Mouse (Mus musculus) midbrain, embryonic 11.5 days (tissue): ENCODE measurements around the gene Lamc2. TPM values are rescaled to one million over a fixed set of nuclear protein-coding genes. Genes with fewer than 3 reads are reported as not detected.
A peak's percentile ranks its signal among the peaks of the same experiment; 100 is the strongest.

Experiments used
- ATAC-seq: fragments of 200-750 bp; cut with Nextera tagmentation; 2 replicates; pipeline ENCODE4 v1.8.0; 2017; ENCODE audit warnings: moderate TSS enrichment, moderate library complexity; ENCODE audit not compliant: low FRiP score
- DNase-seq: peaks from one replicate; pipeline ENCODE4 v3.0.0; 2015; ENCODE audit warnings: low spot score; ENCODE audit errors: missing footprints
- H3K27ac ChIP-seq: fragments of 300-500 bp; sonication (generic); 2 replicates; pipeline ENCODE4 v1.5.1; 2014; ENCODE audit warnings: low read depth, low read length
- H3K27me3 ChIP-seq: fragments of 300-500 bp; sonication (generic); 2 replicates; pipeline ENCODE4 v1.6.1; 2014; ENCODE audit warnings: mild to moderate bottlenecking, low read length, moderate library complexity, mixed read lengths; ENCODE audit not compliant: control insufficient read depth, insufficient read depth
- H3K36me3 ChIP-seq: fragments of 300-500 bp; sonication (generic); 2 replicates; pipeline ENCODE4 v1.6.1; 2014; ENCODE audit warnings: mild to moderate bottlenecking, low read length, moderate library complexity, mixed read lengths; ENCODE audit not compliant: control insufficient read depth, insufficient read depth
- H3K4me1 ChIP-seq: fragments of 300-500 bp; sonication (generic); 2 replicates; pipeline ENCODE4 v1.6.1; 2014; ENCODE audit warnings: low read length; ENCODE audit not compliant: control insufficient read depth, insufficient read depth
- H3K4me2 ChIP-seq: fragments of 300-500 bp; sonication (generic); 2 replicates; pipeline ENCODE4 v1.6.1; 2014; ENCODE audit warnings: mild to moderate bottlenecking, moderate library complexity
- H3K4me3 ChIP-seq: fragments of 300-500 bp; sonication (generic); 2 replicates; pipeline ENCODE4 v1.5.1; 2014; ENCODE audit warnings: low read depth, low read length
- H3K9ac ChIP-seq: fragments of 300-500 bp; sonication (generic); 2 replicates; pipeline ENCODE4 v1.6.1; 2014; ENCODE audit warnings: low read length
- H3K9me3 ChIP-seq: fragments of 300-500 bp; sonication (generic); 2 replicates; pipeline ENCODE4 v1.6.1; 2016; ENCODE audit warnings: low read length; ENCODE audit not compliant: control insufficient read depth
- WGBS: fragments of 180-500 bp; shearing (Covaris S2); extraction: QIAGEN DNeasy Blood & Tissue Kit; methylation state at CpG from one replicate; pipeline ENCODE4 v1.1.7; 2014; 5-methylcytosine and 5-hydroxymethylcytosine counted together
- polyA plus RNA-seq: library from polyadenylated mRNA; unstranded; fragments of >200 nt; fragmentation: Nextera tagmentation; extraction: Ambion mirVana; gene quantifications from 2 replicates; pipeline ENCODE4 v1.2.1, GENCODE M21; 2014

Gene Lamc2
- polyA plus RNA-seq, 1 experiment from 2014 or later: 0.51 TPM

DNA sequence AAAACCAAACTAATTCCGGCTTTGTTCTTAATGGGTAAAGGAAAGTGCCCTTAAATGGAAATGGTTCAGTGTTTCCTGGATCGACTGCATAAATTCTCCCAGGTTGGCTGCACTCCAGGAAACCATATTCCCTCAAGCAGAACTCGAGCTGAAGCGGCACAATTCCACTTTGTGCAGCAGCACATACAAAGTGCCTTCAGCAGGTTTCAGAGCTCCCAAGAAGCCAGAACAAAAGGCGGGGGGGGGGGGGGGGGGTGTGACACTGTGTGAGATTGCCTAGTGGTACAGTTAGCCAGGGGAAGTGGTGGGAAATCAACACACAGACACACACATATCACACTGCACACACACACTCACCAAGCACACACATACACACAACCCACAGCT, 5.7 kb upstream of the Lamc2 start:
- DNase-seq: no peak
- Histone ChIP-seq H3K36me3 (no peaks in the 10 kb centered on the region), H3K9ac (no peak overlapping the region), H3K4me1 (no peaks in the 10 kb centered on the region), H3K27me3 (peaks cover 7% of the 10 kb centered on the region; the same call in 1 of the 2 replicates), H3K4me3 (no peak overlapping the region), H3K4me2 (no peak overlapping the region), H3K9me3 (no peaks in the 10 kb centered on the region), H3K27ac (no peak overlapping the region)
- WGBS: 33% methylated on average over 5 of the region's 5 CpGs
- ATAC-seq: peak; percentile 70

DNA sequence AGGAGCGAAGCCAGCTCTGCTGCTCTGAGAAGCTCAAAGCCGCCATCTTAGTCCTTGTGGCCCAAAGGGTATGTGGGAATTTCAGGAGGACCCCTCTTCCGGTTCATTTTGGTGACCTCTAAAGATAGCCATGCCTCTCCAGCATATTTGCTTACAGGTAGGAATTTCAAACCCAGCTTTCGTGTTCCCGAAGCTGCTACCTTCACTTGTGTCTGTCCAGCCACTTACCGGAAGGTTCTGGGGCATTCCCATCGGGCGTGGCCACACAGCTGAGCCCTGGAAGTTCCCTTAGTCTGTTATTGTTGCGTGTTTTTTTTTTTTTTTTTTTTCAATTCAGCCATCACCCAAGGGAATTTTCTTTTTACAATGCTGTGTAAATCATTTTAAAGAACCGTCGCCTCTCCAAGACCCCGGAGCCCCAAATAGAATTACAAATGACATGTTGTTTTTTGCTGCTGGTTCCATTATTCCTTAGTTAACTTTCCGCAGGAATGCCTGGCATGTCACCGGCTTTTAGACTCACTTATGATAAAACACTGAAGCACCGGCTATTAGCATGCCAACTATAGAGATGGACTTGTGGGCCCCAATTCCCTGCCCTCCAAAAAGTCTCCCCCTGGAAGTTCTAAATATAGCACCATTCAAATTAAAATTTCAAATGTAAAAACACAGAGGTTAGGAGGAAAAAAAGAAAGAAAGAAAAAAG, 5.1 kb upstream of the Lamc2 start:
- Histone ChIP-seq H3K4me2 (no peak overlapping the region), H3K9me3 (no peaks in the 10 kb centered on the region), H3K4me1 (no peaks in the 10 kb centered on the region), H3K27me3 (peaks cover 11% of the 10 kb centered on the region), H3K27ac (no peak overlapping the region; the same call in 1 of the 2 replicates), H3K4me3 (no peak overlapping the region), H3K36me3 (no peaks in the 10 kb centered on the region), H3K9ac (no peak overlapping the region)
- DNase-seq (no peak), ATAC-seq (0 out of 2 replicates have a peak, but pooled peaks have one; percentile 40)
- 62% methylated on average over 15 of the region's 15 CpGs for WGBS

DNA sequence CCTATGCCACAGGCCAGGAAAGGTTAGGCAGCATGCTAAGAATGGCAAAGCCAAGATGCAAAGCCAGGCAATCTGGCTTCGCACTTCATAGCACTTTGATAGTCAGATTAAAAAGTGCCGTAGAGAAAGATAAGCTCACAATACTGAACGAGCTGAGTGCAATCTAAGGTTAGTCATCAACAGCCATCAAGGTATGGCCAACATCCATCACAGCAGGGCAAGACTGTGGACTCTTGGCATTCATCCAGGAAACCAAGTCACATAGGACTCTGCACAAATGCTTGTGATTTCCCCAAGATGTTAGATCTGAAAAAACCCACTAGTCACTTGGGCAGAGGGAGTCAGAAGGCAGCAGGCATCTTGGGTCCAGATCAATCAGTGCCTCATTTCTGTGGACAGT, 1.8 kb upstream of the Lamc2 start:
- Histone ChIP-seq H3K27me3 (peaks cover 27% of the 10 kb centered on the region), H3K4me3 (no peak overlapping the region), H3K4me2 (no peak overlapping the region), H3K36me3 (no peaks in the 10 kb centered on the region), H3K9me3 (no peaks in the 10 kb centered on the region), H3K4me1 (peaks cover 7% of the 10 kb centered on the region; the same call in 1 of the 2 replicates), H3K9ac (no peak overlapping the region), H3K27ac (no peak overlapping the region)
- WGBS: 84% methylated on average over 3 of the region's 3 CpGs
- no peak for ATAC-seq
- DNase-seq: no peak

DNA sequence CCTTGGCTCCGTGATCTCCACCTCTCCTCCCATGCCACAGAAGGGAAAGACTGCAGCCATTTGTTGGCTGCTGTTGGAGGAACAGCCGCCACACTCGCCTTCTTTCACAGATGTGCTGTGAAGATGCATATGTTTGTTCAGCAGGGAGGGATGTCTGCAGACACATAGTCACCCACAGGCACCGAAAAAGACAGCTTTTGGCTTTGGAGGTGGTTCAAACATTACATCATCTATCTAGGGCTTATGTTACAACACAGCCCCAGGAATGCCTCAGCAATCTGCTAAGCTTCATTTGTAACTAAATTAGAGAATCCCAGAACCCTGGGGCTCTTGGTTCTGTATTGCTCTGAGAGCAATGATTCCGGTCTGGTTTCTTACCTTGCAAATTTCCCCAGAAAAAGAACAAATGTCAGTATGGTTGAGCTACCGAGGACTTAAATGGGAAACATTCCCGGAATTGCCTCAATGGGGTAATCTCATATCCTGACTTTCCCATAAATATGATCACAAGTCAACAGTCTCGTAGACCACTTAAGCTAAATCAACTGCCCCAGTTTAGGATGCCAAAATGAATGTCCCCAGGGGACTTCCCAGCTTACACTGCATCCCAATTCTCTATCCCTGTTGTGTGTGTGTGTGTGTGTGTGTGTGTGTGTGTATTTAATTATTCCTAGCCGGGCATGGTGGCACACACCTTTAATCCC, 5.5 kb downstream of the Lamc2 start:
- H3K27me3 ChIP-seq: peaks cover 9% of the 10 kb centered on the region
- H3K9me3 ChIP-seq: no peaks in the 10 kb centered on the region
- H3K4me2 ChIP-seq: no peak overlapping the region
- WGBS: 74% methylated on average over 9 of the region's 9 CpGs
- ATAC-seq (no peak), DNase-seq (peak; percentile 66)
- no peak overlapping the region for H3K27ac ChIP-seq
- no peaks in the 10 kb centered on the region for H3K36me3 ChIP-seq
- no peak overlapping the region for H3K9ac ChIP-seq
- H3K4me3 ChIP-seq: no peak overlapping the region
- peaks cover 2% of the 10 kb centered on the region; the same call in 1 of the 2 replicates for H3K4me1 ChIP-seq

DNA sequence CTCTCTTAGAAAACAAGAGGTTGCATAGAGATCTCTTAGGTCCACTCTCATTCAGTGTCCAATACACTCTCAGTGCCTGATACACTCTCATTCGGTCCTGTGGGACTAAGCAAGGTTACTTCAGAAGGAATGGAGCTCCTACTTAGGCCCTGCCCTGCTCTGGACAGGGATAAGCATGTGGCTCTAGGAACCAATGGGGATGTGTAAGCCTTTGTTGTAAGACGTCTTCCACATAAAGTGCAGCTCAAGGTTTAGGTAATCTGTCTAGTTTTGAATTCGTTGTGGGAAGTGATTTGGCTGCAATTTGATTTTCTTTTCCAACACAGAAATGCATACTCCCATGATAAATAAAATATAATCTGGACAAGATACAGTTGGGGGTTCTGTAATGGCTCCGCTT, 6.1 kb downstream of the Lamc2 start:
- Histone ChIP-seq H3K9me3 (no peaks in the 10 kb centered on the region), H3K4me3 (no peak overlapping the region), H3K9ac (no peak overlapping the region), H3K36me3 (no peaks in the 10 kb centered on the region), H3K4me1 (no peaks in the 10 kb centered on the region), H3K27me3 (peaks cover 3% of the 10 kb centered on the region; the same call in 1 of the 2 replicates), H3K27ac (no peak overlapping the region), H3K4me2 (no peak overlapping the region)
- peak; percentile 4 for DNase-seq
- no peak for ATAC-seq
- 79% methylated on average over 4 of the region's 4 CpGs for WGBS

DNA sequence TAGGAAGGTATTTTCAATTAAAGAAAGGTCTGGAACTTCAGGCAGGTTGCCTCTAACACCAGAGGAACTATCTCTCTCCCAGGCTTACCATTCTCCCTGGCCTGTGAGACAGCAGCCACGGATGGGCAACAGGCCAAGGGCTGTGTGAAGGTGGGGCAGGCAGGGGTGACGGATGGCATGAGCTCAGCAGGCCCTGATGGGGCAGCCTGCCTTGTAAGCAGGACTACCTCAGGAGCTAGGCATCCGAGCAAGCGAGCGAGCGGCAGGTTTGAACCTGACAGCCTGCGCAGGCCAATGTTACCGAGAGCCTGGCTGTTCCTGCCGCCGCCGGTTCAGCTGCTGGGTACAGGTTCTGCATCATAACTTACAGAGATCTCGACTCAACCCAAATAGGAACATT, 11.4 kb downstream of the Lamc2 start:
- H3K9me3 ChIP-seq: no peaks in the 10 kb centered on the region
- H3K4me2 ChIP-seq: no peak overlapping the region
- no peak overlapping the region for H3K27ac ChIP-seq
- H3K36me3 ChIP-seq: no peaks in the 10 kb centered on the region
- ATAC-seq: no peak
- H3K27me3 ChIP-seq: no peaks in the 10 kb centered on the region
- 77% methylated on average over 12 of the region's 12 CpGs for WGBS
- H3K4me3 ChIP-seq: no peak overlapping the region
- no peak for DNase-seq
- 0 out of 2 replicates have a peak, but pooled peaks cover 2% of the 10 kb centered on the region for H3K4me1 ChIP-seq
- no peak overlapping the region for H3K9ac ChIP-seq

DNA sequence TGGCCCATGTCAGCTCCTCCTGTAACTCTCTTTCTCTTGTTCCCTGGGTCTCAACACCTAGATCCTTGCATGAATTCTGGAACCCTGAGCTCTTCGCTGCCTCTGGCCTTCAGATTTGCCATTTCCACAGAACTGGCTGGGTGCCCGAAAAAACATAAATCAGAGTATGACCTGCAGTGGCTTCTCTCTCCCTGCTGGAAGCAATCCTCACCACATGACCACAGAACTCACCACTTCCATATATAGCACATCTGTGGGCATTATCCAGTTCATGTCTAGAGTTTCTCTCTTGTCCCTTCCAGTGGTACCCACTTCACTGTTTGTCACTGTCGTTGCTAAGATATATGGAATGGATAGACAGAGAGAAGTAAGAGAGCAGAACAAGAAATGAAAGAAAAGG, 13.0 kb downstream of the Lamc2 start:
- Histone ChIP-seq H3K4me2 (no peak overlapping the region), H3K9ac (no peak overlapping the region), H3K36me3 (no peaks in the 10 kb centered on the region), H3K9me3 (no peaks in the 10 kb centered on the region), H3K4me3 (no peak overlapping the region), H3K4me1 (0 out of 2 replicates have a peak, but pooled peaks cover 2% of the 10 kb centered on the region), H3K27ac (no peak overlapping the region), H3K27me3 (no peaks in the 10 kb centered on the region)
- ATAC-seq (no peak), DNase-seq (no peak)
- whole genome bisulfite sequencing: 79% methylated on average over 3 of the region's 3 CpGs

DNA sequence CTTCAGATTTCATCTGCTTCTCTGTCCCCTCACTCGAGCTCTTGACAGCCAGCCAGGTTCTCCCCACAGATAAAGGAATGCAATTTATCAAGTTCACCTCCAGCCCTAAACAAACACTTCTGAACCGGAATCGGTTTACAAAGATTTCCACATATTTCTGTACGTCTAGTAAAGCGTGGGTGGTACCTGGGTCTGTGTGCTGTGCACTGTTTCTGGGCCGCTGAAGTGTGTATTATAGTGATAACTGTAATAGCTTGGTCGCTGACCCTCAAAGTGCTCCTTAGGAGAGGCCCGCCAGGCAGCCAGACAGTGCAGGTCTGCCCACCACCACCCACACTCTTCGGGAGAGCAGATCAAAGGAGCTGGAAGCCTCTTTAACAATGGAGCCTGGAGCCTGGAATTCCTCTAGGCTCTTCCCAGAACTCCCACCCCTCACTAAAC, 13.9 kb downstream of the Lamc2 start:
- ATAC-seq: no peak
- no peak for DNase-seq
- no peaks in the 10 kb centered on the region for H3K27me3 ChIP-seq
- no peaks in the 10 kb centered on the region for H3K9me3 ChIP-seq
- H3K27ac ChIP-seq: no peak overlapping the region
- H3K36me3 ChIP-seq: no peaks in the 10 kb centered on the region
- 36% methylated on average over 9 of the region's 9 CpGs for WGBS
- H3K4me1 ChIP-seq: 0 out of 2 replicates have a peak, but pooled peaks cover 2% of the 10 kb centered on the region
- H3K4me3 ChIP-seq: no peak overlapping the region
- no peak overlapping the region for H3K4me2 ChIP-seq
- H3K9ac ChIP-seq: no peak overlapping the region

DNA sequence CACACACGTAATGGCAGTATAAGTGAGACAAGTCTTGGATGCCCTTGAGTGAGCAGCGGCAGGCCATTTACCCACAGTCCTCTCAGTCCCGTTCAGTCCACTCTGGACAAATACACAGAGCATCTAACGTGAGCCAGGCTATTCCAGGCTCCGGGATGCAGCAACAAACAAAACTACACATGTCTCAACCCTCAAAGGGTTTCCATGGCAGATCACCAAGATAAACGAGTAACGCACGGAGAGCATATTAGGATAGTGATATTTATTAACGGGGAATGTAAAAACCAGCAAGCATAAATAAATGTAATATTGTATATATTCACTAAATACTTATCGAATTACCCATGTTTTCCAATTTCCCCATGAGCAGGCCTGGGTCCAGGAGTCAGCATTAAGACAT, 15.2 kb downstream of the Lamc2 start:
- ATAC-seq (no peak), DNase-seq (no peak)
- Histone ChIP-seq H3K4me2 (no peak overlapping the region), H3K4me3 (no peak overlapping the region), H3K4me1 (0 out of 2 replicates have a peak, but pooled peaks cover 2% of the 10 kb centered on the region), H3K9me3 (no peaks in the 10 kb centered on the region), H3K27ac (no peak overlapping the region), H3K36me3 (no peaks in the 10 kb centered on the region), H3K27me3 (no peaks in the 10 kb centered on the region), H3K9ac (no peak overlapping the region)
- WGBS: 87% methylated on average over 10 of the region's 10 CpGs
